Mouse (Mus musculus): ENCODE data around the gene Lpin1.

DNA sequence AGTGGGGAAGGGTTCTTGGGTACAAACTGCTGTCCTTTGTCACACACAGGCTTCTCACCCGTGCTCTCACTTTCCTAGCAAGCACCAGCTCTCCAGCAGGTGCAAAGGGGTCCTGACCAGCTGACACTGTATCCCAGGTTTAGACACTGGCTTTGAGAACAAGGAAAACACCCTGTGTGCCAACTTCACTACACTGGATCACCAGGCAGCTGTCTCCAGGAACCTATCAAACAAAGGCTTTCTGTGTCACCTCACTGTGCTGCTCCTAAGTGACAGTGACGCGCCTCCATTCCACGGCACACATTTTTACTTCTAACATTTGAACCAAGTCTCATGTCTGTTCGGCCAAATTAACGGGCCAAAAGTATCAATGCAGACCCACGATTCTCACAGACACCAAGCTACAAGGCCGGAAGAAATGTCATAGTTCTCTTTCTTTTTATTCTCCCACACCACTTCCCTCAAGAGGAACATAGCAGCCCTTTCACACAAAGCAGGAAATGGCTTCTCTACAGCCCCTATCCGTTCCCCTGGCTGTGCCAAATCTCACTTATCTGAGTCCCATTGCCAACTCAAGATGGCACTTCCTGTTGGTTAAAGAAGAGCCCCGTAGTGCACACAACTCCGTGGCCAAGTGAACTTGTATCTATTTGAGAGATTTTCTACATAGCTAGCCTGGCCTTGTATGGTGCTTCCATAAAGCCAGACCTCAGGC is 41.7 kb downstream of the Lpin1 start:
- TF ChIP-seq POLR2A (IDR thresholded peaks at IDR 0.05; ENCODE audit: extremely low read depth, insufficient read depth, low read length) (no peak), CTCF (IDR thresholded peaks at IDR 0.05; ENCODE audit: low read depth, low read length) (0 out of 2 replicates have a peak, but pooled peaks have one; percentile 3)

Data from liver, adult 2 months (tissue).